ENCODE assay signal across 9 mouse cellular contexts in genomic region chr5:57721148-57721712, GRCm38 (mm10). TPM values are rescaled to one million over a fixed set of nuclear protein-coding genes. Genes with fewer than 3 reads are reported as not detected.
DNase-seq lines count a peak whose midpoint lies in the region; ATAC-seq and TF ChIP-seq lines count a peak whose summit lies in the region.
"Had no signal": no experiment of that assay in that cellular context is flagged by ENCODE, and none has a peak within 500 bp of the region (broad histone marks: within the 10 kb centered on the region; RNA-seq: fewer than 3 reads in every experiment).

No protein-coding gene starts in this region.

- H3K27me3 ChIP-seq in heart, embryonic 12.5 days (replicated peaks) = no peaks in the 10 kb centered on the region
- H3K27me3 ChIP-seq in embryonic facial prominence, embryonic 12.5 days = 0 out of 2 replicates have a peak, but pooled peaks cover 15% of the 10 kb centered on the region
- no peaks in the 10 kb centered on the region for H3K27me3 ChIP-seq in hindbrain, embryonic 16.5 days (replicated peaks; ENCODE audit: control insufficient read depth, insufficient read depth, low read length)
- no peaks in the 10 kb centered on the region for H3K27me3 ChIP-seq in midbrain, postnatal 0 days (ENCODE audit: insufficient read depth, low read length)

- no peak for ATAC-seq in heart, embryonic 12.5 days (ENCODE audit: insufficient number of reproducible peaks, low FRiP score)
- no peak for ATAC-seq in embryonic facial prominence, embryonic 12.5 days (ENCODE audit: insufficient number of reproducible peaks, insufficient read depth, low FRiP score, low TSS enrichment)
- ATAC-seq in hindbrain, embryonic 16.5 days = no peak
- no peak for ATAC-seq in midbrain, postnatal 0 days (ENCODE audit: low FRiP score)

- H3K4me2 ChIP-seq in heart, embryonic 12.5 days = peak overlapping the region; percentile 87
- peak overlapping the region; percentile 87 for H3K4me2 ChIP-seq in embryonic facial prominence, embryonic 12.5 days (replicated peaks)
- H3K4me2 ChIP-seq in hindbrain, embryonic 16.5 days (ENCODE audit: low read length) = peak overlapping the region; percentile 77
- H3K4me2 ChIP-seq in midbrain, postnatal 0 days (ENCODE audit: low read depth, low read length, poor library complexity, severe bottlenecking) = peak overlapping the region; percentile 72

- DNase-seq in heart, adult 9 months (ENCODE audit: low spot score in 2 of 2) = no peak
- DNase-seq in midbrain, postnatal 0 days (ENCODE audit: low spot score) = peak; percentile 27
- DNase-seq in thymus, postnatal 0 days (ENCODE audit: low spot score) = no peak
- DNase-seq in embryo, embryonic 11 days = no peak
- DNase-seq in kidney, postnatal 14 days = no peak
- DNase-seq: cerebellum, adult 11 months had no signal

- peaks cover 5% of the 10 kb centered on the region; the same call in 1 of the 2 replicates for H3K36me3 ChIP-seq in heart, embryonic 12.5 days
- H3K36me3 ChIP-seq in embryonic facial prominence, embryonic 12.5 days = no peaks in the 10 kb centered on the region
- no peaks in the 10 kb centered on the region for H3K36me3 ChIP-seq in hindbrain, embryonic 16.5 days (ENCODE audit: control insufficient read depth, insufficient read depth, low read length)
- H3K36me3 ChIP-seq in midbrain, postnatal 0 days (ENCODE audit: insufficient read depth, low read length) = no peaks in the 10 kb centered on the region

- 17% methylated on average over 8 of the region's 8 CpGs for WGBS in heart, embryonic 12.5 days
- 34% methylated on average over 8 of the region's 8 CpGs for WGBS in embryonic facial prominence, embryonic 12.5 days
- 27% methylated on average over 8 of the region's 8 CpGs for WGBS in hindbrain, embryonic 16.5 days
- 22% methylated on average over 8 of the region's 8 CpGs for WGBS in midbrain, postnatal 0 days

- no peaks in the 10 kb centered on the region for H3K4me1 ChIP-seq in heart, embryonic 12.5 days (replicated peaks)
- peaks cover 24% of the 10 kb centered on the region for H3K4me1 ChIP-seq in embryonic facial prominence, embryonic 12.5 days
- peaks cover 3% of the 10 kb centered on the region; the same call in 1 of the 2 replicates for H3K4me1 ChIP-seq in hindbrain, embryonic 16.5 days (ENCODE audit: control insufficient read depth, insufficient read depth, low read depth, low read length)
- no peaks in the 10 kb centered on the region for H3K4me1 ChIP-seq in midbrain, postnatal 0 days (ENCODE audit: insufficient read depth, low read length)

- peak overlapping the region; percentile 57 for H3K27ac ChIP-seq in heart, embryonic 12.5 days (ENCODE audit: poor library complexity, severe bottlenecking)
- H3K27ac ChIP-seq in embryonic facial prominence, embryonic 12.5 days = no peak overlapping the region
- H3K27ac ChIP-seq in hindbrain, embryonic 16.5 days (ENCODE audit: low read depth, low read length) = no peak overlapping the region
- no peak overlapping the region for H3K27ac ChIP-seq in midbrain, postnatal 0 days (ENCODE audit: low read depth, low read length)

- TF ChIP-seq CTCF in midbrain, postnatal 0 days (IDR thresholded peaks at IDR 0.05) = no peak

- H3K4me3 ChIP-seq in heart, embryonic 12.5 days = peak overlapping the region; percentile 77
- H3K4me3 ChIP-seq in embryonic facial prominence, embryonic 12.5 days = peak overlapping the region; percentile 64
- peak overlapping the region; percentile 85 for H3K4me3 ChIP-seq in hindbrain, embryonic 16.5 days (ENCODE audit: low read length)
- H3K4me3 ChIP-seq in midbrain, postnatal 0 days (ENCODE audit: low read depth, low read length) = peak overlapping the region; percentile 84

- H3K9me3 ChIP-seq in heart, embryonic 12.5 days (replicated peaks) = no peaks in the 10 kb centered on the region
- no peaks in the 10 kb centered on the region for H3K9me3 ChIP-seq in embryonic facial prominence, embryonic 12.5 days
- no peaks in the 10 kb centered on the region for H3K9me3 ChIP-seq in hindbrain, embryonic 16.5 days (ENCODE audit: control insufficient read depth, low read length)
- no peaks in the 10 kb centered on the region for H3K9me3 ChIP-seq in midbrain, postnatal 0 days (ENCODE audit: low read length)

- peak overlapping the region; percentile 87 for H3K9ac ChIP-seq in heart, embryonic 12.5 days
- no peak overlapping the region for H3K9ac ChIP-seq in embryonic facial prominence, embryonic 12.5 days
- peak overlapping the region; percentile 88 for H3K9ac ChIP-seq in hindbrain, embryonic 16.5 days (ENCODE audit: low read depth, low read length)
- H3K9ac ChIP-seq in midbrain, postnatal 0 days (replicated peaks; ENCODE audit: low read length, poor library complexity, severe bottlenecking) = peak overlapping the region; percentile 81

RNA-seq across cellular contexts. Expression of gene Pcdh7, which starts 3.5 kb away (rescaled TPM):
- 25.9 TPM in 2 replicates for polyA plus RNA-seq in heart, embryonic 12.5 days (2016; fragmentation: Nextera tagmentation; extraction: Ambion mirVana)
- polyA plus RNA-seq in embryonic facial prominence, embryonic 12.5 days (2016; fragmentation: Nextera tagmentation; extraction: Ambion mirVana) = 14.2 and 14.9 TPM in 2 replicates
- polyA plus RNA-seq in hindbrain, embryonic 16.5 days (2015; fragmentation: Nextera tagmentation; extraction: Ambion mirVana) = 23.2 and 28.9 TPM in 2 replicates
- total RNA-seq in midbrain, postnatal 0 days (2014; rRNA removed) = 157 and 178 TPM in 2 replicates
- polyA plus RNA-seq in midbrain, postnatal 0 days (2015; fragmentation: Nextera tagmentation; extraction: Ambion mirVana) = 25.4 and 29.6 TPM in 2 replicates
- 0.89 and 1.0 TPM in 2 replicates for polyA plus RNA-seq in thymus, postnatal 0 days (2015; fragmentation: Nextera tagmentation; extraction: Ambion mirVana)
